Mouse (Mus musculus): ENCODE results near the gene Gga1. TPM values are rescaled to one million over a fixed set of nuclear protein-coding genes. Genes with fewer than 3 reads are reported as not detected.
A peak's percentile ranks its signal among the peaks of the same experiment; 100 is the strongest.

Gene Gga1
- polyA plus RNA-seq, 1 experiment from 2014 or later = 26.3 TPM

DNA sequence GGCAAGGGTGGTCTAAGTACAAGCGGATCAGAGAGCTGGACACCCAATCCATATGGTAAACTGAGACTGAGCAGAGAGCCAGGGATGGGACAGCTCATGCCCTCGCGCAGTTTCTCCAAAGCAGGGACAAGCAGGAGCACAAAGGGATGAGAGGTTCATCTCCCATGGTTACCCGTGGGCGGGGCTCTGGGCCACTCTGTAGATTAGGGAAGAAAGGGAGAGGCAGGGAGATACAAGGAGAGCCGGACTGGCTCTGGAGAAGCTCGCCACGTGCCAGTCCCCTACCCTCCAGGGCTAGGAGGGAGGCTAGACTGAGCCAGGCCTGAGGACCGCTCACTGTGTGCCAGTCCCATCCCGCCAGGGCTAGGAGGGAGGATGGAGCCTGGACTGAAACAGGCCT lies 60.3 kb downstream of the Gga1 start:
- H3K4me1 ChIP-seq (replicated peaks; ENCODE audit: control insufficient read depth, insufficient read depth, low read length) = no peaks in the 10 kb centered on the region
- H3K36me3 ChIP-seq (ENCODE audit: control insufficient read depth, insufficient read depth, low read length) = peaks cover 6% of the 10 kb centered on the region; the same call in 1 of the 2 replicates
- H3K4me2 ChIP-seq (replicated peaks; ENCODE audit: low read depth, low read length) = no peak overlapping the region
- H3K4me3 ChIP-seq (ENCODE audit: low read depth, low read length) = no peak overlapping the region
- no peaks in the 10 kb centered on the region for H3K27me3 ChIP-seq (ENCODE audit: control insufficient read depth, insufficient read depth, low read length)
- no peak for DNase-seq (ENCODE audit: low spot score)
- no peak overlapping the region for H3K27ac ChIP-seq (ENCODE audit: low read depth, low read length)
- 90% methylated on average over 10 of the region's 10 CpGs for WGBS
- ATAC-seq (ENCODE audit: low FRiP score) = no peak
- no peaks in the 10 kb centered on the region for H3K9me3 ChIP-seq (ENCODE audit: control insufficient read depth, low read length)
- no peak overlapping the region for H3K9ac ChIP-seq (ENCODE audit: low read depth, low read length)

- no peaks in the 10 kb centered on the region for H3K27me3 ChIP-seq (ENCODE audit: control insufficient read depth, insufficient read depth, low read length)
- H3K4me1 ChIP-seq (replicated peaks; ENCODE audit: control insufficient read depth, insufficient read depth, low read length) = no peaks in the 10 kb centered on the region
- 95% methylated on average over 2 of the region's 2 CpGs for WGBS
- no peak overlapping the region for H3K4me2 ChIP-seq (replicated peaks; ENCODE audit: low read depth, low read length)
- no peaks in the 10 kb centered on the region for H3K9me3 ChIP-seq (ENCODE audit: control insufficient read depth, low read length)
- DNase-seq (ENCODE audit: low spot score) (no peak), ATAC-seq (ENCODE audit: low FRiP score) (no peak)
- no peak overlapping the region for H3K27ac ChIP-seq (ENCODE audit: low read depth, low read length)
- H3K4me3 ChIP-seq (ENCODE audit: low read depth, low read length) = no peak overlapping the region
- H3K9ac ChIP-seq (ENCODE audit: low read depth, low read length) = no peak overlapping the region
- peaks cover 6% of the 10 kb centered on the region; the same call in 1 of the 2 replicates for H3K36me3 ChIP-seq (ENCODE audit: control insufficient read depth, insufficient read depth, low read length)
These were observed 61.0 kb downstream of the Gga1 start for GRCm38 (mm10) chr15:78937963-78938362.

GRCm38 (mm10) chr15:78940325-78940724 lies 63.3 kb downstream of the Gga1 start:
- DNase-seq (ENCODE audit: low spot score) (no peak), ATAC-seq (ENCODE audit: low FRiP score) (no peak)
- H3K27me3 ChIP-seq (ENCODE audit: control insufficient read depth, insufficient read depth, low read length) = no peaks in the 10 kb centered on the region
- no peak overlapping the region for H3K9ac ChIP-seq (ENCODE audit: low read depth, low read length)
- H3K36me3 ChIP-seq (ENCODE audit: control insufficient read depth, insufficient read depth, low read length) = peaks cover 6% of the 10 kb centered on the region; the same call in 1 of the 2 replicates
- no peak overlapping the region for H3K4me3 ChIP-seq (ENCODE audit: low read depth, low read length)
- WGBS = 94% methylated on average over 13 of the region's 13 CpGs
- H3K4me2 ChIP-seq (replicated peaks; ENCODE audit: low read depth, low read length) = no peak overlapping the region
- no peak overlapping the region for H3K27ac ChIP-seq (ENCODE audit: low read depth, low read length)
- no peaks in the 10 kb centered on the region for H3K9me3 ChIP-seq (ENCODE audit: control insufficient read depth, low read length)
- H3K4me1 ChIP-seq (replicated peaks; ENCODE audit: control insufficient read depth, insufficient read depth, low read length) = no peaks in the 10 kb centered on the region; the same call in 1 of the 2 replicates

- H3K4me2 ChIP-seq (replicated peaks; ENCODE audit: low read depth, low read length) = peak overlapping the region; percentile 35
- peak; percentile 65; the same call in 1 of the 2 replicates for ATAC-seq (ENCODE audit: low FRiP score)
These were observed 65.7 kb downstream of the Gga1 start for GRCm38 (mm10) chr15:78942663-78943062.

More at GRCm38 (mm10) chr15:78942663-78943062, 65.7 kb downstream of the Gga1 start:
- Histone ChIP-seq H3K9me3 (ENCODE audit: control insufficient read depth, low read length) (no peaks in the 10 kb centered on the region), H3K9ac (ENCODE audit: low read depth, low read length) (peak overlapping the region; percentile 53), H3K27ac (ENCODE audit: low read depth, low read length) (0 out of 2 replicates have a peak overlapping the region, but pooled peaks have one; percentile 37), H3K27me3 (ENCODE audit: control insufficient read depth, insufficient read depth, low read length) (no peaks in the 10 kb centered on the region; the same call in 1 of the 2 replicates), H3K4me3 (ENCODE audit: low read depth, low read length) (0 out of 2 replicates have a peak overlapping the region, but pooled peaks have one; percentile 16), H3K36me3 (ENCODE audit: control insufficient read depth, insufficient read depth, low read length) (peaks cover 4% of the 10 kb centered on the region; the same call in 1 of the 2 replicates), H3K4me1 (replicated peaks; ENCODE audit: control insufficient read depth, insufficient read depth, low read length) (no peaks in the 10 kb centered on the region; the same call in none of the 2 replicates)
- WGBS = 7% methylated on average over 9 of the region's 9 CpGs
- DNase-seq (ENCODE audit: low spot score) = peak; percentile 92

Other genes starting within 250 kb of the Gga1 start
- 0.60 and 0.85 TPM in 2 replicates for gene Elfn2, start 158.4 kb upstream of the Gga1 start, polyA plus RNA-seq (2014; fragmentation: Nextera tagmentation; extraction: Ambion mirVana)
- gene Mfng, start 103.7 kb upstream of the Gga1 start, polyA plus RNA-seq (2014; fragmentation: Nextera tagmentation; extraction: Ambion mirVana) = 34.6 and 34.7 TPM in 2 replicates
- gene Card10, start 74.1 kb upstream of the Gga1 start, polyA plus RNA-seq (2014; fragmentation: Nextera tagmentation; extraction: Ambion mirVana) = 1.8 and 2.4 TPM in 2 replicates
- gene Cdc42ep1, start 34.6 kb upstream of the Gga1 start, polyA plus RNA-seq (2014; fragmentation: Nextera tagmentation; extraction: Ambion mirVana) = 7.8 and 9.1 TPM in 2 replicates
- gene Lgals2, start 21.7 kb upstream of the Gga1 start, polyA plus RNA-seq (2014; fragmentation: Nextera tagmentation; extraction: Ambion mirVana) = not detected in 2 replicates
- 0.13 and 0.42 TPM in 2 replicates for gene Gm49510, start 22.5 kb downstream of the Gga1 start, polyA plus RNA-seq (2014; fragmentation: Nextera tagmentation; extraction: Ambion mirVana)
- 11.8 and 12.4 TPM in 2 replicates for gene Sh3bp1, start 22.6 kb downstream of the Gga1 start, polyA plus RNA-seq (2014; fragmentation: Nextera tagmentation; extraction: Ambion mirVana)
- gene Pdxp, start 36.7 kb downstream of the Gga1 start, polyA plus RNA-seq (2014; fragmentation: Nextera tagmentation; extraction: Ambion mirVana) = 34.8 and 35.2 TPM in 2 replicates
- 390 and 438 TPM in 2 replicates for gene Lgals1, start 49.5 kb downstream of the Gga1 start, polyA plus RNA-seq (2014; fragmentation: Nextera tagmentation; extraction: Ambion mirVana)
- gene Nol12, start 57.7 kb downstream of the Gga1 start, polyA plus RNA-seq (2014; fragmentation: Nextera tagmentation; extraction: Ambion mirVana) = 61.1 and 64.4 TPM in 2 replicates
- gene Triobp, start 70.5 kb downstream of the Gga1 start, polyA plus RNA-seq (2014; fragmentation: Nextera tagmentation; extraction: Ambion mirVana) = 38.1 and 45.4 TPM in 2 replicates
- gene H1f0, start 151.3 kb downstream of the Gga1 start, polyA plus RNA-seq (2014; fragmentation: Nextera tagmentation; extraction: Ambion mirVana) = 154 and 306 TPM in 2 replicates
- not detected in 2 replicates for gene Galr3, start 164.7 kb downstream of the Gga1 start, polyA plus RNA-seq (2014; fragmentation: Nextera tagmentation; extraction: Ambion mirVana)
- gene Ankrd54, start 185.7 kb downstream of the Gga1 start, polyA plus RNA-seq (2014; fragmentation: Nextera tagmentation; extraction: Ambion mirVana) = 56.3 and 59.7 TPM in 2 replicates
- gene Eif3l, start 198.0 kb downstream of the Gga1 start, polyA plus RNA-seq (2014; fragmentation: Nextera tagmentation; extraction: Ambion mirVana) = 226 and 241 TPM in 2 replicates
- 5.3 and 7.2 TPM in 2 replicates for gene Micall1, start 231.7 kb downstream of the Gga1 start, polyA plus RNA-seq (2014; fragmentation: Nextera tagmentation; extraction: Ambion mirVana)

All from hindbrain, embryonic 11.5 days (tissue).